Mouse (Mus musculus): ENCODE measurements around the gene Fcna. TPM values are rescaled to one million over a fixed set of nuclear protein-coding genes. Genes with fewer than 3 reads are reported as not detected.

The Fcna gene
- total RNA-seq (2014; rRNA removed) (5.7 and 7.2 TPM in 2 replicates), polyA plus RNA-seq (2015; fragmentation: Nextera tagmentation; extraction: Ambion mirVana) (5.1 and 5.3 TPM in 2 replicates)

DNA sequence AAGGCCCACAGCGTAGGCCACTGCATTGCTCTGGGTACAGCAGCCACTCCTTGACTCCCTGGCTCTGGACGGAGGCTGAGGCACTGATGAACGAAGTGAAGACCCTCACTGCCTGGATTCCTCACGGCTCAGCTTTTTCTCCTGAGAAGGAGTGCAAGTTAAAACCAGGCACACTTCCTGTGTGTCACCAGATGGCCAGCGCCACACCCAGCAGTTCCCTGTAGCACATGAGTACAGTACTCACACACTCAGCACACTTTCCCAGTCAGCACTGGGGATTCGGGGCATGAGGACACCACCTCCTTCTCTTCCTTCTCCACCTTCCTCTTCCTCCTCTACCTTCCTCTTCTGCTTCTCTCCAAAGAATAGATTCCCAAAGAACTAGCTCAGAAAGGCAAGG, at the start of gene Fcna:
TSS of gene Fcna (minus strand) at position 220 of the 400 bp plus-strand sequence.
- WGBS, result 82% methylated on average over 6 of the region's 6 CpGs

DNA sequence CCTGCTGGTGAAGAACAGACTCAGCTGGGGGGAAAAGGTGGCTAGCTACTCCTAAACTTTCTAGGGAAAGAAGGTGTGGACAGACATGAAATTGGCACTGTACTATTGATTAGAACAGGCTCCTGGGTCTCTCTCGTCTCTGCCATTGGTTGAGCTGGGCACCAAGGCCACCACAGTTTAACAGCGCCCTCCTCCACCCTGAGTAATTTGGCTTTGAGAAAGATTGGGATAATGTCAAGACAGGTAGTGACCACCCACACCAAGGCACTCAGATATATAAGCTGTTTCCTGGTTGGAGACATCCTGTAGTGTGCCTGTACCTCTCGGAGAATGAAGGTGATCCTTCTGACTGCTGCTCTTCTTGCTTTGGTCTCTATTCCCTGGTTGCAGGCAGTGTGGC, 48.7 kb upstream of the Fcna start, which contains the start of gene Lcn6:
TSS of gene Lcn6 (plus strand) at position 301 of the 400 bp plus-strand sequence.
- ATAC-seq (ENCODE audit: low FRiP score) (no peak), DNase-seq (ENCODE audit: low spot score) (no peak)
- H3K4me3 ChIP-seq (ENCODE audit: low read depth, low read length), result no peak within 1 kb of the TSS
- H3K4me1 ChIP-seq (ENCODE audit: insufficient read depth, low read length), result no peaks in the 10 kb centered on the region
- H3K36me3 ChIP-seq (ENCODE audit: insufficient read depth, low read length), result no peaks in the 10 kb centered on the region
- no peak within 1 kb of the TSS for H3K4me2 ChIP-seq (ENCODE audit: low read depth, low read length, poor library complexity, severe bottlenecking)
- H3K27ac ChIP-seq (ENCODE audit: low read depth, low read length), result no peak within 1 kb of the TSS
- no peak within 1 kb of the TSS for H3K9ac ChIP-seq (replicated peaks; ENCODE audit: low read length, poor library complexity, severe bottlenecking)
- WGBS, result 91% methylated on average over 3 of the region's 3 CpGs
- H3K27me3 ChIP-seq (ENCODE audit: insufficient read depth, low read length), result no peaks in the 10 kb centered on the region
- no peak for TF ChIP-seq CTCF (IDR thresholded peaks at IDR 0.05)
- H3K9me3 ChIP-seq (ENCODE audit: low read length), result no peaks in the 10 kb centered on the region

More for the DNA sequence above, at the start of gene Fcna:
- TF ChIP-seq CTCF (IDR thresholded peaks at IDR 0.05), result no peak
- Histone ChIP-seq H3K27ac (ENCODE audit: low read depth, low read length) (no peak within 1 kb of the TSS), H3K36me3 (ENCODE audit: insufficient read depth, low read length) (no peaks in the 10 kb centered on the region), H3K4me2 (ENCODE audit: low read depth, low read length, poor library complexity, severe bottlenecking) (no peak within 1 kb of the TSS), H3K4me1 (ENCODE audit: insufficient read depth, low read length) (no peaks in the 10 kb centered on the region), H3K27me3 (ENCODE audit: insufficient read depth, low read length) (no peaks in the 10 kb centered on the region), H3K9me3 (ENCODE audit: low read length) (no peaks in the 10 kb centered on the region), H3K4me3 (ENCODE audit: low read depth, low read length) (no peak within 1 kb of the TSS), H3K9ac (replicated peaks; ENCODE audit: low read length, poor library complexity, severe bottlenecking) (no peak within 1 kb of the TSS)
- DNase-seq (ENCODE audit: low spot score) (no peak), ATAC-seq (ENCODE audit: low FRiP score) (no peak)

DNA sequence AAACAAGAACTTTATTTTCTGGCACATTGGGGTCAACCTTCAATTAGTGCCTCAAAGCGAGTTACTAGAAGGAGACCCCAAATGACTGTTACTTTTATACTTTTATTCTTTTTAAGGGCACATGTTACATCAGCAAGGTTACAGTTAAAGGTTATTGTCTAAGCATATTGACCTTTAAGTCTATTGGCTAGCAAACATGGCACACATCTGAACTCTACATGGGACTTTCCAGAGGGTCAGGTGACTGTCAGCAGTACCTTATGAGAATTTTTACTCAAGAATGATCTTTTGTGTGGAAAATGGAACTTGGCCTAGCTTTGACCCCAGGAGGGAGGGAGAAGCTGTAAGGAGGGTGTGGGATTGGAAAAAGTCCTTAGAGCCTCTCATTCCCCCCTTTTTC, 38.7 kb upstream of the Fcna start:
- Histone ChIP-seq H3K9ac (replicated peaks; ENCODE audit: low read length, poor library complexity, severe bottlenecking) (no peak overlapping the region), H3K36me3 (ENCODE audit: insufficient read depth, low read length) (no peaks in the 10 kb centered on the region), H3K9me3 (ENCODE audit: low read length) (no peaks in the 10 kb centered on the region), H3K4me1 (ENCODE audit: insufficient read depth, low read length) (no peaks in the 10 kb centered on the region), H3K4me3 (ENCODE audit: low read depth, low read length) (no peak overlapping the region), H3K27me3 (ENCODE audit: insufficient read depth, low read length) (no peaks in the 10 kb centered on the region), H3K27ac (ENCODE audit: low read depth, low read length) (no peak overlapping the region), H3K4me2 (ENCODE audit: low read depth, low read length, poor library complexity, severe bottlenecking) (no peak overlapping the region)
- ATAC-seq (ENCODE audit: low FRiP score) (no peak), DNase-seq (ENCODE audit: low spot score) (no peak)
- TF ChIP-seq CTCF (IDR thresholded peaks at IDR 0.05), result no peak
- WGBS, result 68% methylated on average over 1 of the region's 1 CpGs

DNA sequence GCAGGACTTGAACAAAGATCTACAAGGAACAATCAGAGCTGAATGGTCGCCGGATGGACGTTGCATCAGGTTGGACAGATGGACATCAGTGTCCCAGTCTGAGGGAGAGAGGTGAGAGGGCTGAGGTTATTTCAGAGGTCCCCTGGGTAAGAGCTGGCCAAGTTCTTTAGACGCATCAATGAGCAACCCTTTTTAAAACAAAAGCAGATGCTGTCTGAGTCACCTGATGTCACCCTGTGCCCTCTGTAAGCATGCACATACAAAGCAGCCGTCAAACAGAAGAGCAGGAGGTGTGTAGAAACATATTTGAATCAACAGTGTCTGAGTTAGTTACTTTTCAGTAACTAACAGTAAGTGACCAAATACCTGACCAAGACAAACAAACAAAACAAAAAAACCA, 36.3 kb upstream of the Fcna start:
- WGBS, result 84% methylated on average over 5 of the region's 5 CpGs
- Histone ChIP-seq H3K36me3 (ENCODE audit: insufficient read depth, low read length) (no peaks in the 10 kb centered on the region), H3K9ac (replicated peaks; ENCODE audit: low read length, poor library complexity, severe bottlenecking) (no peak overlapping the region), H3K4me3 (ENCODE audit: low read depth, low read length) (no peak overlapping the region), H3K27ac (ENCODE audit: low read depth, low read length) (no peak overlapping the region), H3K9me3 (ENCODE audit: low read length) (no peaks in the 10 kb centered on the region), H3K27me3 (ENCODE audit: insufficient read depth, low read length) (no peaks in the 10 kb centered on the region), H3K4me1 (ENCODE audit: insufficient read depth, low read length) (no peaks in the 10 kb centered on the region), H3K4me2 (ENCODE audit: low read depth, low read length, poor library complexity, severe bottlenecking) (no peak overlapping the region)
- no peak for TF ChIP-seq CTCF (IDR thresholded peaks at IDR 0.05)
- no peak for ATAC-seq (ENCODE audit: low FRiP score)
- DNase-seq (ENCODE audit: low spot score), result no peak

DNA sequence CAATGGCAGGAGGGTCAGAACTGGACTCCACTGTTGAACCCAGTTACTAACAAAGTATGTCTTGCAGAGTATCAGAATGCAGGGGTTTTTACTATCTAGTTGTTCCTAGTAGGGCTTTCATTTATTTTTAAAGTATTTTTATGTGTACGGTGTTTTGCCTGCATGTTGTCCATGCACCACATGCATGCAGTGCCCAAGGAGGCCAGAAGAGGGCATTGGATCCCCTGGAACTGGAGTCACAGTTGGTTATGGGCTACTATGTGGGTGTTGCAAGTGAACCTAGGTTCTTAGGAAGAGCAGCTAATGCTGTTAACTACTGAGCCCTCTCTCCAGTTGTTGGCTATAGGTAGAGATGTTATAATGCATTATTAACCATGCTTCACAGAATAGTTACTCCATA, 35.7 kb upstream of the Fcna start:
- peak; percentile 74 for TF ChIP-seq CTCF (IDR thresholded peaks at IDR 0.05)
- ATAC-seq (ENCODE audit: low FRiP score) (no peak), DNase-seq (ENCODE audit: low spot score) (peak; percentile 21)
- H3K36me3 ChIP-seq (ENCODE audit: insufficient read depth, low read length), result no peaks in the 10 kb centered on the region
- H3K9ac ChIP-seq (replicated peaks; ENCODE audit: low read length, poor library complexity, severe bottlenecking), result no peak overlapping the region
- no peaks in the 10 kb centered on the region for H3K4me1 ChIP-seq (ENCODE audit: insufficient read depth, low read length)
- no peak overlapping the region for H3K4me2 ChIP-seq (ENCODE audit: low read depth, low read length, poor library complexity, severe bottlenecking)
- WGBS, result 71% methylated on average over 1 of the region's 1 CpGs
- H3K27me3 ChIP-seq (ENCODE audit: insufficient read depth, low read length), result no peaks in the 10 kb centered on the region
- H3K27ac ChIP-seq (ENCODE audit: low read depth, low read length), result no peak overlapping the region
- no peak overlapping the region for H3K4me3 ChIP-seq (ENCODE audit: low read depth, low read length)
- no peaks in the 10 kb centered on the region for H3K9me3 ChIP-seq (ENCODE audit: low read length)

DNA sequence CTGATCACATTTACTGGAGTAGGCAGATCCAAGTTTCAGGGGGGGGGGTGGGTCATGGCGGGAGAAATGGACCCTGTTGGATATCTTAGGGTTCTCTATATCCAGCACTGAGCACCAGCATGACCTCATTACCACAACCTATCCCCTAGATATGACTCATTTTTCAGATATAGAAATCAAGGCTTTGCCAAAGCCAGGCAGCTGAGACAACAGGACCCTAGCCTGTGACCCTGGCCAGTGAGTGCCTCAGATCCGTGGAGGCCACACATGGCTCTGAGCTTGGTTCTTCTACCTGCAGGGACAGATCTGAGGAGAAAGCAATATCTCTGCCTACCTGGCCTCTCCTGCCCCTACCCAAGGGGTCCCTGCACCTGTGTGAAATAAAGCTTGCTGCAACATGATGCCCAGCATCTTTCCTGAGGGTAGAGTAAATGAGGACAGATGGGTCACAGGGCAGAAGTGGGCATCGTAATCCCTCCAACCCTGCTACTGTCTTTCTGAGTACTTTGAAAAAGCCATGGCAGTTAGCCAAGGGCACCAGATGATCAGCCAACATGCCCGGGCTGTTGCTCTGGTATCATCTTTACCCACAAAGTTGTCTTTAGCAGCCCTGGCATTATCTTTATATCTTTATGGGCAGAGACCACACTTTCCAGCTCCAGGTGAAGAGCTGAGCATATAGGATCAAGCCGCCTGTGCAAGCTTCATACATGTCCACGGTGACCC, 33.6 kb upstream of the Fcna start:
- DNase-seq (ENCODE audit: low spot score) (peak; percentile 9), ATAC-seq (ENCODE audit: low FRiP score) (no peak)
- Histone ChIP-seq H3K4me2 (ENCODE audit: low read depth, low read length, poor library complexity, severe bottlenecking) (no peak overlapping the region), H3K4me3 (ENCODE audit: low read depth, low read length) (no peak overlapping the region), H3K27me3 (ENCODE audit: insufficient read depth, low read length) (no peaks in the 10 kb centered on the region), H3K36me3 (ENCODE audit: insufficient read depth, low read length) (no peaks in the 10 kb centered on the region), H3K9me3 (ENCODE audit: low read length) (no peaks in the 10 kb centered on the region), H3K9ac (replicated peaks; ENCODE audit: low read length, poor library complexity, severe bottlenecking) (no peak overlapping the region), H3K27ac (ENCODE audit: low read depth, low read length) (no peak overlapping the region), H3K4me1 (ENCODE audit: insufficient read depth, low read length) (no peaks in the 10 kb centered on the region)
- TF ChIP-seq CTCF (IDR thresholded peaks at IDR 0.05), result no peak
- 86% methylated on average over 6 of the region's 6 CpGs for WGBS
